Mouse (Mus musculus) heart, postnatal 10 days (tissue): ENCODE data around the gene Gm20388. TPM values are rescaled to one million over a fixed set of nuclear protein-coding genes. Genes with fewer than 3 reads are reported as not detected.

Experiments
- DNase-seq, 2 experiments: peaks; one replicate each; pipeline ENCODE4 v3.0.0; 2021
- intact Hi-C: fragments of 180-260 bp; cut with DNase I; formaldehyde crosslinking; loops from one replicate; pipeline ENCODE4 v1.15.1; 2025
- total RNA-seq, 2 experiments: library from RNA; stranded (reverse); gene quantifications; 2 replicates each; pipeline ENCODE4 v1.2.3; 2021

Gm20388 gene
- total RNA-seq, 2 experiments from 2014 or later, result 2.0 to 2.2 TPM

DNA sequence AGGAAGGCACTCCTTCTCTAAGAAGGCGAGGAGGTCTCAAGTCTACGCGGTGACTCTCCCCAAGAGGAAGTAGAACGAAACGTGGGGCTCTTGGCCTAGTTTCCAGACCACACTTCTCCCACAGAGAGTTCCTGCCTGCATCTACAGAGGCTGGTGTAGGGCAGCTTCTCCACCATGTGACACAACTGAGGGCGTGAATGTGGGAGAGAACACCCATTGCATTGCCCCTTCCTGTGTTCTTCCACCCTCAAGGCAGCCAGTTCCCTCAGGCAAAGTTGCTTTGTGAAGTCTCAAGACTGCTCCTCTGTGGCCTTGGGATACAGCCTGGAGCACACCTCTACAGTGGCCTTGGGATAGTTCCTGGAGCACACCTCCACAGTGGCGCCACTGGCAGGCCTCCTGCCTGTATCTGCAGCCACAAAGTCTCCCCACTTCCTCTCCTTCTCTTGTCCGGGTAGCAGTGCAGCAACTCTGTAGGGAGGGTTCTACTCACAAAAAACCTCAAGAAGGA lies 2563.3 kb downstream of the Gm20388 start:
- intact Hi-C loops, result loop anchor here (10.0 kb wide), 1 partner anchor 741 kb away; the partner anchor contains the start of genes Chmp1a and Spata33
- peak in 1 of 2 experiments; percentile 24 for DNase-seq

DNA sequence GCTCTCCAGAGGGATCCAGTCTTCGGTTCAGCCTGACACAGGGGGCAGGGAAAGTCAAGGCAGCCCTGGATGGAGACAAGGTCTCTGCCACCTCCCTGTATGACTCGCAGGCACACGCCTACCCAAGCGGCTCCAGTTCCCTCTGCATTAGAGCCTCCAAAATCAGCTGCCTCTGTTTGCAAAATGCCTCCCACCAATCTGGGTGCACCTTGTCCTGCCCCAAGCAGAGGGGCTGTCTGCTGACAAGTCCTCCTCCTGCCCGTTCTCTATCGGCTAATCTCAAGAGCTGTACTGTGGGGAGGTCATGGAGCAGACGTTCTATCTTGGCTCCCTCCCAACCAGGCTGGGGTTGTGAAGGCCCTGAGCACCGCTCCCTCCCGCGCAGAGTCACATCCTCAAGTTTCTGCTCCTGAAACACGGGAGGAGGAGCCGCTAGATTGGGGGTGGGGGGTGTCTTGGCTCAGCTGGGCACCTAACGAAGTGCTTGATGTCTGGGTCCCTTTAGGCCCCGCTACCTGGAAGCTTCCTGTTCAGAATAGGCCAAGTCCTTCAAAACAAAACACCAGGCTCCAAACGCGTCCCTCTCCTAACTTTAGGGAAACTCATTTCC lies 2564.4 kb downstream of the Gm20388 start:
- intact Hi-C loops, result loop anchor here (5.0 to 10.0 kb wide), 2 partner anchors 98 to 740 kb away; partner anchors contain the start of genes Chmp1a, Spata33 and Zc3h18

DNA sequence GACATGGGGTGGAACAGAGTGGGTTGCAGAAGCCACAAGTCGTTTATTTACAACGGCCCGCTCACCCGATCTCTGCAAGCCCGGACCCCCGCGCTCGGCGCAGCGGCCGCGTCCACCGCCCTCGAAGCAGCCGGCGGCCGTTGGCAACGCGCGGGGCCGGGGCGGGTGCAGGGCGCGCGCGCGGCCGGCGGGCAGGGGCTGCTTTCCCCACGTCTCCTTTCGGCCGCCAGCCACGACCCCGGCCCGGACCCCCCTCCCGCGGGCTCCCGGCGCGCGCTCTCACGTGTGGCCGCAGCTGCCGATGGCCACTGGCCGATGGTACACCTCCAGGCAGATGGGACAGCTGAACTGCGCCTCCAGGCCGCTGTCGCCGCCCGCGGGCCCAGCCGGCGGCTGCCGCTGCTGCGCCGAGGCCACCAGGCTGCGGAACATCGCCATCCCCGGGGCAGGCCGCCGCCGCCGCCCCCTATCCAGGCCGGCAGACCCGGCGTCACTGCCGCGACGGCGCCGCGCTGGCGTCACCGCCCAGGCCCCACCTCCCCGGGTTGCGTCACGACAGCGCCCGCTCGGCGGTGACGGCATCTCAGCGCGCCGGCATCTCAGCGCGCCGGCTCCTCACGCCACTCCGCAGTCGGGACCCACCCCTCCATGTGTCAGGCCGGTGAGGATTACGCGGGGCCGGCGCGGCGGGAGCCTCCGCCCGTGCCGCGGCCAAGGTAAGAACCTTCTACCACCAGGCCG lies 2565.1 kb downstream of the Gm20388 start, which contains the start of the genes Rnf166 and Ctu2:
Rnf166 (minus strand) TSS at position 485 of the 741 bp plus-strand sequence.
Ctu2 (plus strand) TSS at position 564 of the 741 bp plus-strand sequence.
- intact Hi-C loops, result loop anchor here (2.0 to 10.0 kb wide), 3 partner anchors 31 to 739 kb away; partner anchors contain the start of genes Chmp1a, Spata33 and Zc3h18
- peak; percentile 95 for DNase-seq

More for the DNA sequence above, 2564.4 kb downstream of the Gm20388 start:
- DNase-seq, result peak; percentile 60 to 66

- intact Hi-C loops, result no loop called here
- DNase-seq, result no peak
Observed at GRCm38 (mm10) chr8:122482448-122482847, 2571.8 kb downstream of the Gm20388 start.

GRCm38 (mm10) chr8:122483877-122484276 lies 2573.2 kb downstream of the Gm20388 start:
- DNase-seq, result no peak
- intact Hi-C loops, result no loop called here

DNA sequence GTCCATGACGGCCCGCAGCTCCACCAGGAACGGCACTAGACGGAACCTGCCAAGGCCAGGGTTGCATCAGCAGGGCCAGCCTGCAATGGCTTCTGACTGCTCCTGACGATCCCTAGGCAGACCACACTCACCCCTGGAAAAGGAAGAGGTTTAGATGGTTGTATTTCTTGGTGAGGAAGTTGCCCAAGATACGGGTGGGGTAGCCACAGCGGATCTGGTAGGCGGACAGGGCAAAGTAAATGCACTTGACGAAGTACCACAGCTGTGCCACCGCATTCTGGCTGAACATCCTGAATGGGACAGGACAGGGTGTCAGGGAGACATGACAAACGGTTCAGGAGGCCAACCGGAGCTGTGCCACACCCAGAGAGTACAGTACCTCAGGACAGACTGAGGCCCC lies 2574.2 kb downstream of the Gm20388 start:
- intact Hi-C loops, result no loop called here
- no peak for DNase-seq

DNA sequence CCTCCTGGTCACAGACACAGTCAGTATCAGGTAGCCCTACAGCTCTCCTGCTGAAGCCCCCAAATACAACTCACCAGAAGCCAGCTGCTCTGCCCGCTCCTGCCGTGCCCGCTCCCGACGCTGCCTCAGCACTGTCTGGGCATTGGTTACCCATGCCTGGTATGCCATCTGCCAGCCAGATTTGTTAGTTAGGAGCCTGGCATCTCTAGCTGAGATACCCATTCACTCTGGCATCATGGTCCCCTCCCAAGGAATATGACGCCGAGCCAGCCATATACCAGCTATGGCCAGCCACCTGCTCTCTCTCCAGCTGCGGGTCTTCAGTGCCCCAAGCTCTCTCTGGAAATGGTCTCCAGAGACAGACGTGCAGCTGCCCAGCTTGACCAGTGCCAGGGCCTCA lies 2577.7 kb downstream of the Gm20388 start:
- no peak for DNase-seq
- intact Hi-C loops, result no loop called here

DNA sequence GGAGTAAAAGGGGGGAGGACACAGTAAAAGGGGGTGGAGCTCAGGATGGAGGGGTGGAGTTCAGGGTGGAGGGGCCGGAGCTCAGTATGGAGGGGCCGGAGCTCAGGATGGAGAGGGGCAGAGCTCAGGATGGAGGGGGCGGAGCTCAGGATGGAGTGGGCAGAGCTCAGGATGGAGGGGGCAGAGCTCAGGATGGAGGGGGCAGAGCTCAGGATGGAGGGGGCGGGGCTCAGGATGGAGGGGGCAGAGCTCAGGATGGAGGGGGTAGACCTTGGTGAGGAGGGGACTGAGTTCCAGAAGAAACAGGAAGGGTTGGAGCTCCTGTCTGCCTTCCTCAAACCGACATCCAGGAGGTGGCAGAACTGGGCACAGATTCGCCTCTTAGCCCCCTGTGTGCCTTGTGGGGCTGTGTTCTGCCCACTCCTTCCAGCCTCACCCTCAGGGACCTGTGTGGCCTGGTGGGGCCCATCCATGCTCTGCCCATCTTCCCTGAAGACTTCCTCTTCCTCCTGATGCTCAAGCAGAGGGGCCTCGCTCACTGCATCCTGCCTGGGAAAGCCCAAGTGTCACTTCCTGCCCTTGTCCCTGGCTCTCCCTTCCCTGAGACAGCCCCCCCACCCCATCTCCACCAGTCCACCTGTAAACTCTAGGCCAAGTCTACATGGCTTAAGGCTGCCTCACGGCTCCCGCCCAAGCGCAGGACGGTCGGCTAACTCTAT lies 2586.5 kb downstream of the Gm20388 start:
- no peak for DNase-seq
- intact Hi-C loops, result no loop called here

GRCm38 (mm10) chr8:122497912-122498311 lies 2587.3 kb downstream of the Gm20388 start:
- no peak for DNase-seq
- intact Hi-C loops, result no loop called here

DNA sequence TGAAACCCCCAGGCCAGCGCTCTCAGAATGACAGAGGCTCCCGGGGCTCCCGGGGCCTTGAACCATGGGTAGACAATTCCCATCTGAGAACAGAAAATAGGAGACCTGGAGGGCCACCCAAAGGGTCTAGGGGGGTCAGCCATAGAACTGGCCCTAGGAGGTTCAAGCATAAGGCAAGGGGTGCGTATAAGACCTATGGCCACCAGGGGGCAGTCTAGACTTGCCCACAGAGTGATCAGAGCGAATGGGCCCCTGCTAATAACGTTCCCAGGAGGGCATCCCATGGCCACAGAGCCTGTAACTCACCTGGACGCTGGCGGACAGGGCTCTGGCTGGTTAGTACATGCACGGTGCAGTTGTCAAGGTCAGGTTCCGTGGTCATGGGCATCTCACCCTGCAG lies 2590.2 kb downstream of the Gm20388 start:
- intact Hi-C loops, result loop anchor here (1.0 to 5.0 kb wide), 3 partner anchors 50 to 330 kb away; partner anchors contain the start of genes Galns, Piezo1 and Trappc2l

GRCm38 (mm10) chr8:122511552-122511951 lies 2600.9 kb downstream of the Gm20388 start:
- intact Hi-C loops, result no loop called here
- DNase-seq, result peak; percentile 78

More for the DNA sequence above, 2590.2 kb downstream of the Gm20388 start:
- DNase-seq, result peak; percentile 84 to 89

DNA sequence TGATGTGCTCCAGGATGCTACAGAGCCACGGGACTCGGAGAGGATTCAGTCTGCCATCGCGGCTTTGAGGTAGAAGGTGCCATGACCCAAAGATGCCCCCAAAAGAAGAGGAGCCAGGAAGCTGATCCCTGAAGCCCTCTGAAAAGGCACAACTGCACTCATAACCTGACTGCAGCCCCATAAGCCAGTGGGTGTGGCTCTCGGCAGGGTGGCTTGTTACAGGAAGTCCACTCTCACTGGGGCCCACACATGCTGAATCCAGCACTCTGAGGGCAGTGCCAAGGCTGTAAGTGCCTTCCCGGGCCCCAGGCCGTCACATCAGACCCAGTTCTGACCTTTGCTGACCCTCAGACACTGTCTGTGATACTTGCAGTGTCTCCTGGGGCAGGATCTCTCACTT lies 2601.8 kb downstream of the Gm20388 start:
- intact Hi-C loops, result no loop called here
- peak in 1 of 2 experiments; percentile 30 for DNase-seq

- no peak for DNase-seq
- intact Hi-C loops, result no loop called here
Observed at GRCm38 (mm10) chr8:122515699-122516098, 2605.1 kb downstream of the Gm20388 start.

DNA sequence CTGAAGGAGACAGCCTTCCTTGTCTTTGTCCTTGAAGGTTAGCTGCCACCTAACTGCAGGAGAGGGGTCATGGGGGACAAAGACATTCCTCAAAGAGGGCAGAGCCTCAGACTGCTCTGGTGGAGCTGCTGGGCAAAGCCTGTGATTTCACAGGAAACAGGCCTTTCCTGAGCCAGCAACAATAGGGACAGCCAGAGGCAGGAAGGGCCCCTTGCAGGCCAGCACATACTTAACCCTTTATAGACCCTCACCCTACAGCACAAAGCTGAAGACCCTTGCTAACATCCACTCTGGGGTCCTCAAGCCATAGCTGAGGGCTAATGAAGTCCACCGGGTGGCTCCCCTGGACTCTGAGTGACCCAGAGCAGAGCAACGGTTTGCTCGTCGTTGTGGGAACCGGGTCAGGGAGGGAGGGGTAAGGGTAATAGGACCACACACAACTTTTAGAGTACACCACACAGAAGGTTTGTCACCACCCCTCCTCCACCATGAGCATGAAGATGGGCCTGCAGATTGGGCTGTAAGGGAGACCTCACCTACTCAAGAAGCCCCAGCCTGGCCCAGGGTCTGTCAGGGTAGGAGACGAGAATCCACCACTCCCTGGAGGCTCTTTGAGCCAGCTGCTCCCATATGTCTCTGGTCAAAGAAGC lies 2607.0 kb downstream of the Gm20388 start:
- peak; percentile 70 to 72 for DNase-seq
- intact Hi-C loops, result no loop called here

DNA sequence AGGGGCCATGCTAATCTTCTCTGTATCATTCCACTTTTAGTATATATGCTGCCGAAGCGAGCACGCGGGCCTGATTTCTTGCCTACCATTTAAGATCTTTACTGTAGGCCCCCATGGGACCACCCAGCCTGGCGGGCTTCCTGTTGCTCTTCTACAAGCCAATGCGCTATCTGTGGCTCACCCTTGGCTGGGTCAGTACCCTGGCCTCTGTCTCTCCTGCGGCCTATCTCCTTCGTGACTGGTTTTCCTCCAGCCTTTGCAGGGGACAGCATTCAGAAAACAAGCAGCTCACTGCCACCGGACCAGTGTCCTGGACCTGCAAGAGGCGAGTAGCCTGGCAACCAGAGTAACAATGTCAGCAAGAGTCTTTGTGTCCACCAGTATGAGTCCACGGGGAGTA lies 2610.0 kb downstream of the Gm20388 start:
- DNase-seq, result peak; percentile 29 to 36
- intact Hi-C loops, result no loop called here

DNA sequence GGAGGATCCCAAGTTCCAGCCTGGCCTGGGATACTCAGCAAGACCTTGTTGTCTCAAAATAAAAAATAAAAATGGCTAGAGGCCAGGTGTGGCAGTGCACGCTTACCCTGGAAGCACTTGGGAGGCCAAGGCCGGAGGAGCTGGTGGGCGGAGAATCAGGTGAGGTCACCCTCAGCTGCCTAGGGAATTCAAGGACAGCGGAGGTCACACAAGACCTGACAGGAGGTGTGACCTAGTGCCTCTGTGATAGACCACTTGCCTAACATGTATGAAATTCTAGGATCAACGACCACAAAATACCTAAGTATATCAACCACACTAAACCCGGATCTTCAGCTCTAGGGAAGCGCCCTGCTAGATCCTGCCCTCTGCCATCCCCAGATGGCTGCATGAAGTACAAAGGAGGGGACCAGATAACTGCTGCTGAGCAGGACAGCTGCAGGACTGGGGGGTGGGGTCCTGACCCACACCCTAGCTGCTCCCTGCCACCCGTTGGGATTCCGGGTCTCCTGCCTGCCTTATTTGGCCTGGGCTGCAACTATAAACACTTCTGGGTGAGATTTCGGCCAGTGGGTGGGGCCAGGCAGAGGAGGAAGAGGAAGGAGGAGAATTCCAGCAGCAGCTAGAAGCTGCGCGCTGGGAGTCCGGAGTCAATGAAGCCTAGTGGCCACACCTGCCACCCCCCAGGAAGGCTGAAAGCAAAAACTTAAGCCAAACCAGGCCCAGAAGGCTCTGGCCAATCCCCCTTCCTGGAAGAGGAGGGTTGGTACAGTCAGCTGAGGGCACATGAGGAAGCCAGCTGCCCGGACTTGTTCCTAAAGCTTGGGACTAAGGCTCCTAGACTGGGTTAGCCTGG lies 2612.4 kb downstream of the Gm20388 start:
- intact Hi-C loops, result no loop called here

DNA sequence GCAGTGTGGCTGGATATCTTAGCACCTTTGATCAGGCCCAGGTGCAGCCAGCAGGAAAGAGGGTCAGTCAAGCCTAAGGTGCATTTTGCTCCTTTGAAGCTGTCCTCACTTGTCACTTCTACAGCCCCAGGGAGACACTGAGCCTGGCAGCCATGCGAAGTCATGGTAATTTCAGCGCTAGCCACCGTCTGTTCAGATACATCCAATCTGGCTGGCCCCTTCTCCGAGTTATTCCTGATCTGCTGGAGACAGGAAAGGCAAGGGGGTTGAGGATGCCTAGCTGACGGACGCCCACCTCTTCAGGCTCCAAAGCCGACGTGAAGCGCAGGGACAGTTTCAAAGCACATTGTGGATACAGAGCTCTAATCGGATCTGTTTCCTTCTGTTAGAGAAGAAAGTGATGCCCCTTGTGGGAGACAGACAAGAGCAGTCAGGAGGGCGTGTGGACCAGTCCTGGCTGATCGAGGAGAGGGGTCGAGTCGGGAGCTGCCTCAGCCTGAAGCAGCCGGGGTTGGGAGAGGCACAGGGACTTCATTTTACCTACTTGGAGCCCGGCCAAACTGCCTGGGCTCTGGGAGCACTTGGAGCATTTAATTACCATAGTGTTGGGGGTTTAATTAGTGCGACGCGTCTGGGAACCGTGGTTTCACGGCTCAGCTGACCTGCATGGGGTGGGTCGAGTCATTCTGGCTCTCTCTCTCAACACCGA lies 2613.2 kb downstream of the Gm20388 start:
- DNase-seq, result peak; percentile 47 to 50
- intact Hi-C loops, result no loop called here

More for the DNA sequence above, 2612.4 kb downstream of the Gm20388 start:
- peak; percentile 71 to 72 for DNase-seq

DNA sequence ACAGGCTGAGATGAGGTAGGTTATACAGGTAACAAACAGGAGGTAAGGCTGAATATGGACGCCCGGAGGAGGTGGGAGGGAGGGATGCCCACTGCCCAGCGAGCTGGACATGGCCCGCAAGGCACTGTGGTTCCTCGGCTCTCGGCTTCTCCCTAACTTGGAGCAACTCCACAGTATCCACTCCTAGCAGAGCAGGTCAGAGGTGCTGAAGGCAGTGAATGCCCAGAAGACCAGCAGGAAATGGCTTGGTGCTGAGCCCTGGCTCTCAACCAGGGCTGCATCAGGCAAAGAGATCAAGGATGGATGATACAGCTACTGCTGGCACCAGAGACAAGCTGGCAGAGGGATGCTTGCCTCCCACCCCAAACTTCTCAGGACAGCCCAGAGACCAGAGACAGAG lies 2613.9 kb downstream of the Gm20388 start:
- intact Hi-C loops, result no loop called here
- DNase-seq, result peak in 1 of 2 experiments; percentile 41

DNA sequence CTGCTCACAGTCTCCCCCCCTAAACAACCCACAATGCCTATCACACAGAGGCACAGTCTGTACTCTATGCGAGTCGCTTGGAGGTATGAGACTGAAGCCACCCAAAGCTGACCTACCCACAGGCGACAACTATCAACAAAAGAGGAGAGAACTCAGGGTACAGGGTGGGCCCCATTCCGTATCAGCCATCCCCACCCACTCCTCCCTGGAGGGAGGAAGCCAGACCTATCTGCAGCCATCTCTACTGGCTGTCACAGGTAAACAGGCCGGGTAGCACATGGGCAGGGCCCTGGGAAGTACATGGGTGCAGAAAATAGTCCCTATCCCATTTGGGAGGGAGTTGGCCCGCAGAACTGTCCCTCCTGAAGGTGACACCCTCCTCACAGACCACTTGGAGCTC lies 2614.4 kb downstream of the Gm20388 start:
- intact Hi-C loops, result no loop called here

More for the DNA sequence above, 2614.4 kb downstream of the Gm20388 start:
- DNase-seq, result no peak
